Comparison of ENCODE assay signal across 8 mouse cellular contexts in genomic region chr6:31253251-31253935, GRCm38 (mm10).
DNase-seq lines count a peak whose midpoint lies in the region; ATAC-seq and TF ChIP-seq lines count a peak whose summit lies in the region.

No protein-coding gene starts in this region.

- H3K4me2 ChIP-seq in kidney, embryonic 14.5 days (replicated peaks; ENCODE audit: low read depth, low read length): peak overlapping the region; percentile 29
- no peak overlapping the region for H3K4me2 ChIP-seq in lung, postnatal 0 days (replicated peaks; ENCODE audit: low read depth, low read length)
- 0 out of 2 replicates have a peak overlapping the region, but pooled peaks have one; percentile 8 for H3K4me2 ChIP-seq in stomach, embryonic 14.5 days (replicated peaks; ENCODE audit: low read depth, low read length)

- ATAC-seq in kidney, embryonic 14.5 days (ENCODE audit: low FRiP score, low TSS enrichment): peak; percentile 80
- ATAC-seq in lung, postnatal 0 days: no peak
- ATAC-seq in stomach, embryonic 14.5 days (ENCODE audit: insufficient number of reproducible peaks, insufficient read depth, low FRiP score, low read depth): no peak
- no peak for ATAC-seq in erythroid progenitor cell, adult 5-6 weeks (replicated peaks; ENCODE audit: low FRiP score, poor library complexity, severe bottlenecking)

- TF ChIP-seq CTCF in lung, postnatal 0 days (IDR thresholded peaks at IDR 0.05): no peak

- peak; percentile 92 for DNase-seq in R1 (ENCODE audit: low read depth, low spot score)
- DNase-seq in heart, adult 8-10 months (ENCODE audit: low spot score): peak; percentile 41
- DNase-seq in lung, postnatal 0 days (ENCODE audit: low spot score): peak; percentile 19
- no peak for DNase-seq in B cell, adult 2 months

- TF ChIP-seq EP300 in lung, postnatal 0 days (IDR thresholded peaks at IDR 0.05): no peak

- 0 out of 2 replicates have a peak overlapping the region, but pooled peaks have one; percentile 4 for H3K4me3 ChIP-seq in brown adipose tissue, adult 24 weeks (ENCODE audit: insufficient read depth, low read depth, low read length)
- no peak overlapping the region for H3K4me3 ChIP-seq in kidney, embryonic 14.5 days (ENCODE audit: low read length)
- no peak overlapping the region for H3K4me3 ChIP-seq in lung, postnatal 0 days (ENCODE audit: low read depth, low read length)
- H3K4me3 ChIP-seq in stomach, embryonic 14.5 days (ENCODE audit: low read depth, low read length): no peak overlapping the region

- peak overlapping the region; percentile 40 for H3K27ac ChIP-seq in brown adipose tissue, adult 24 weeks (replicated peaks; ENCODE audit: low read depth, low read length)
- H3K27ac ChIP-seq in kidney, embryonic 14.5 days (ENCODE audit: low read depth, low read length): no peak overlapping the region
- H3K27ac ChIP-seq in lung, postnatal 0 days (ENCODE audit: low read length): no peak overlapping the region
- no peak overlapping the region for H3K27ac ChIP-seq in stomach, embryonic 14.5 days (ENCODE audit: low read length)

- no peaks in the 10 kb centered on the region for H3K27me3 ChIP-seq in kidney, embryonic 14.5 days (ENCODE audit: control insufficient read depth, insufficient read depth, low read length)
- H3K27me3 ChIP-seq in lung, postnatal 0 days (replicated peaks; ENCODE audit: insufficient read depth, low read length): no peaks in the 10 kb centered on the region
- no peaks in the 10 kb centered on the region for H3K27me3 ChIP-seq in stomach, embryonic 14.5 days (ENCODE audit: control insufficient read depth, insufficient read depth, low read length)

- no peaks in the 10 kb centered on the region for H3K9me3 ChIP-seq in kidney, embryonic 14.5 days (ENCODE audit: control insufficient read depth, low read length)
- H3K9me3 ChIP-seq in lung, postnatal 0 days (ENCODE audit: low read length): no peaks in the 10 kb centered on the region
- no peaks in the 10 kb centered on the region for H3K9me3 ChIP-seq in stomach, embryonic 14.5 days (ENCODE audit: control insufficient read depth, low read depth, low read length)

- H3K9ac ChIP-seq in kidney, embryonic 14.5 days (ENCODE audit: low read depth, low read length): no peak overlapping the region
- H3K9ac ChIP-seq in lung, postnatal 0 days (replicated peaks; ENCODE audit: low read depth): no peak overlapping the region
- no peak overlapping the region for H3K9ac ChIP-seq in stomach, embryonic 14.5 days (replicated peaks; ENCODE audit: low read depth, low read length)

- H3K4me1 ChIP-seq in brown adipose tissue, adult 24 weeks (ENCODE audit: control insufficient read depth, insufficient read depth, insufficient read length, low read length): 0 out of 2 replicates have a peak, but pooled peaks cover 2% of the 10 kb centered on the region
- no peaks in the 10 kb centered on the region for H3K4me1 ChIP-seq in kidney, embryonic 14.5 days (ENCODE audit: control insufficient read depth, insufficient read depth, low read length)
- no peaks in the 10 kb centered on the region for H3K4me1 ChIP-seq in lung, postnatal 0 days (ENCODE audit: insufficient read depth, low read depth, low read length)
- H3K4me1 ChIP-seq in stomach, embryonic 14.5 days (ENCODE audit: control insufficient read depth, insufficient read depth, low read length): no peaks in the 10 kb centered on the region

- no peaks in the 10 kb centered on the region for H3K36me3 ChIP-seq in kidney, embryonic 14.5 days (ENCODE audit: control insufficient read depth, insufficient read depth, low read length)
- no peaks in the 10 kb centered on the region for H3K36me3 ChIP-seq in lung, postnatal 0 days (ENCODE audit: insufficient read depth, low read length)
- no peaks in the 10 kb centered on the region for H3K36me3 ChIP-seq in stomach, embryonic 14.5 days (ENCODE audit: control insufficient read depth, insufficient read depth, low read length)

- 13% methylated on average over 15 of the region's 15 CpGs for WGBS in kidney, embryonic 14.5 days
- 22% methylated on average over 15 of the region's 15 CpGs for WGBS in lung, postnatal 0 days
- WGBS in stomach, embryonic 14.5 days: 20% methylated on average over 15 of the region's 15 CpGs

Comparison
In these comparisons a context has a peak if more than half of its experiments do, and no peak if none do; other contexts are left out.
1. DNase-seq: peak in R1 (single experiment), heart, adult 8-10 months (single experiment) and lung, postnatal 0 days (single experiment); none in B cell, adult 2 months (0 of 2).